Mouse (Mus musculus): ENCODE data around the gene Igbp1b.

Igbp1b gene

GRCm38 (mm10) chr6:138658516-138658915, at the start of gene Igbp1b:
Igbp1b (minus strand) TSS chr6:138658544.
- DNase-seq, result no peak

DNA sequence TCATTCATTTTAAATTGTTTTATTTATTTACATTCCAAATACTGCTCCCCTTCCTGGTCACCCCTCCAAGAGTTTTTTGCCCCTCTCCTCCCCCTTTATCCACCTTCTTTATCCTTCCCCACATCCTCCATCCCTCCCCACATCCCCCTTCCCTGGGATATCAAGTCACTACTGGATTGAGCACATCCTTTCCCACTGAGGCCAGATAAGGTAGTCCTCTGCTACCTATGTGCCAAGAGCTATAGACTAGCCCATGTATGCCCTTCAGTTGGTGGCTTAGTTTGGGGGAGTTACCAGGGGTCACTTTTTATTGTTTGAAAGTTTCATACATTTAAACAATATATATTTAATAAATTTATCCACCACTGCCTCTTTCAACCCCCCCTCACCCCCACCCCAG, 24.6 kb upstream of the Igbp1b start:
- DNase-seq, result no peak

DNA sequence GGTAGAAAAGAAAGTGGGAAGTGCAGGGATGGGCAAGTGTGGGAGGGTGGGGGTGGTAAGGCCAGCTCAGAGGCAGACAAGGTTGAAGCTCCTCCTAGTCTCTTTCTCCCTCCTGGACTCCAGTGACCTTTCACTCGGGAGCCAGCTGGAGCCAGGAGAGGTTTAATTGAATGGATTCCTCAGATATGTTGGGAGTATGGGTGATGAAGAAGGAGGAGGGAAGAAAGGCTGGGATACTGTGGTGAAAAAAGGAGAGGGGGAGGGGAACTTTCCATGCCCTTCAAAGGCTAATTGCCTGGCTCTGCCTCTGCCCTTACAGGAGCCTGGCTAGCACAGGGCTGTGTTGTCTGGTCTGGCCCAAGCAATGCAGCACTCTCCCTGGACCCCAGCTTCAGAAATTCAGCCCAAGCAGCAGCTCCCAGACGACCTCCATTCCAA, 14.4 kb upstream of the Igbp1b start:
- DNase-seq, result no peak

- no peak for DNase-seq
Observed at GRCm38 (mm10) chr6:138665416-138665815, 7.1 kb upstream of the Igbp1b start.

- DNase-seq, result no peak
Observed at GRCm38 (mm10) chr6:138645604-138646003, 12.7 kb downstream of the Igbp1b start.

DNA sequence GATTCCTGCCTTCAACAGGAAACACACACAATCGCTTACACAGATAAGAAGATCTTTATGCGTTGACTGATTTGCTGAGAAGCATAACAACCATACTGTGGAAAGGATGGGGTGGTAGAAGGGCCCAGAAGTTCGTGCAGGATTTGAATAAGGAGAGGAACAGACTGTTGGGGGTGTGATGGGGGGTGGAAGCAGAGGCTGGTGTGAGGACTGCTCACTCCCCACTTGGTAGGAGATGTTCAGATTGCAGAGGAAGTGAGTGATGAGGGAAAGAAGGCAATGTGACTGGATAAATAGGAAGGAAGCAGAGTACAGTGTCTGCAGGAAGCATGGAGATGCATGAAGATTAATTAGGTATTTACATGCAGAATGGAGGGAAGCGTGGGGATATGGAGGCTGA, 19.0 kb downstream of the Igbp1b start:
- DNase-seq, result no peak

GRCm38 (mm10) chr6:138620786-138621185, 37.6 kb downstream of the Igbp1b start:
- DNase-seq, result no peak

DNA sequence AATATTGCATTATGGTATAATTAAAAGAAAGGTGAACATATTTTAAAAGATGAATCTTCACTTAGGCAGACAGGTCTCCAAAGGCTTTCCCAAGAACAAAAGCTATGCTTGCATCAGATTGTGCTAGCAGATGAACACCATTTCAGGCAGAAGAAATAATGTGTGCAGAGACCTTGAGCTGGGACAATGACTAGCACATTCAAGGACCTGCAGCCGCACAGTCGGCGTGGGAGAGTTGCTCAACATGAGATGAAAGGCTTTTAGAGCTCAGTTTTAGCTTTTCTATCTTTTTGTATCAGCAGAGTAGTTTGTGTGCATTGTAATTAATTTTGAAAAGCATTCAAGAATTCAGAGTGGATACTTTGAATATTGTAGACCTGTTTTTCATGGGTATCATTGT, 39.9 kb downstream of the Igbp1b start:
- DNase-seq, result no peak

Data from right cerebral cortex, postnatal 4 days (tissue).